Mouse (Mus musculus) sigmoid colon, adult 10 weeks (tissue): ENCODE measurements around the gene Kcnc1. TPM values are rescaled to one million over a fixed set of nuclear protein-coding genes. Genes with fewer than 3 reads are reported as not detected.

ENCODE experiments used
- polyA plus RNA-seq: library from polyadenylated mRNA; stranded (reverse); fragments of 350-450 nt; fragmentation: Illumina TruSeq; extraction: RNeasy Lipid Tissue Mini Kit (QIAGEN cat#74804); gene quantifications from one replicate; pipeline ENCODE4 v1.2.3, GENCODE M21; 2014; ENCODE audit warnings: low read depth, low replicate concordance

Kcnc1 gene
- not detected for polyA plus RNA-seq

DNA sequence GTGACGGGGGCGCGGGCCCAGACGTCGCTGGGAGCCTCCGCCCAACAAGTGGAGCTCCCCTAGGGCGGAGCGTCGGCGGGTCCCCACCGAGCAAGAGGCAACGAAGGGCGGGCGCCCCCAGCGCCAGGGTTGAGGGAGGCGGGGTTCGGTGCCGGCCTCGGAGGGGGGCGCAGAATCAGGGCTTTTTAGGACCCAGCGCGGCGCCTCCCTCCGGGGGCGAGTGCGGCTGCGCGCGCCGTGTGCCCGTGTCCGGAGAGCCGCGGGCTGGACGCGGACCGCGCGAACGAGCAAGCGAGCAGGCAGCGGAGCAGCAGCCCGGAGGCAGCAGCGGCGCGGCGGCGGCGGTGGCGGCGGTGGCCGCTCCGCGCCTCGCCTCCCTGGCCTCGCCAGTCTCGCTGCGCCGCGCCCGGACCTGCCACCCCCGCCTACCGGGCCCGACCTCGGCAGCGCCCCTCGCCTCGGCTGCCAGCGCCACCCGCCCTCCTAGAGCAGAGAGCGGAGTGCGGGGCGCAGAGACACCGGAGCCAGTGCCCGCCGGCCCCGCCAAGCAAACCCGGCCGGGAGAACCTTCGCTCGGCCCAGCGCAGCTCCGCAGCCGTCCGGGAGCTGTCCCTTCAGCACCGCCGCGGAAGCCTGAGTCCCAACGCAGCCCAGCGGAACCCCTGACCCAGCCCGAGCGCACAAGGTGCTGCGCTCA, at the start of gene Kcnc1:
TSS of gene Kcnc1 (plus strand) at position 267 of the 697 bp plus-strand sequence.

DNA sequence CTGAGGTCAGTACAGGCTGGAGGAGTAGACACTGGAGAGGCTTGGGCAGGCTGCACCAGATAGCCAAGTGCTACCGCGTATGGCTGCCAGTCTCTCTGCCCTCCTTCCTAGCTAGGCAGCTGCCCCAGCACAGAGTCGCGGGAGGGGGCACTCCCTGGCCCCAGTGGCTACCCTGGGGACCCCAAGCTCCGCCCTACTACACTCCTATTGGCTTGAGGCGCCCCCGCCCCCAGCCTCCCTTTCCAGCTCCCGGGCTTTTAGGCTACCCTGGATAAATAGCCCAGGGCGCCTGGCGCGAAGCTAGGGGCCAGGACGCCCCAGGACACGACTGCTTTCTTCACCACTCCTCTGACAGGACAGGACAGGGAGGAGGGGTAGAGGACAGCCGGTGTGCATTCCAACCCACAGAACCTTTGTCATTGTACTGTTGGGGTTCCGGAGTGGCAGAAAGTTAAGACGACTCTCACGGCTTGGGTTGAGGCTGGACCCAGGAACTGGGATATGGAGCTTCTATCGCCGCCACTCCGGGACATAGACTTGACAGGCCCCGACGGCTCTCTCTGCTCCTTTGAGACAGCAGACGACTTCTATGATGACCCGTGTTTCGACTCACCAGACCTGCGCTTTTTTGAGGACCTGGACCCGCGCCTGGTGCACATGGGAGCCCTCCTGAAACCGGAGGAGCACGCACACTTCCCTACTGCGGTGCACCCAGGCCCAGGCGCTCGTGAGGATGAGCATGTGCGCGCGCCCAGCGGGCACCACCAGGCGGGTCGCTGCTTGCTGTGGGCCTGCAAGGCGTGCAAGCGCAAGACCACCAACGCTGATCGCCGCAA, 19.9 kb upstream of the Kcnc1 start, which contains the start of gene Myod1:
TSS of gene Myod1 (plus strand) at position 303 of the 836 bp plus-strand sequence.

Other genes starting within 250 kb of the Kcnc1 start
- not detected for gene Abcc8, start 216.5 kb upstream of the Kcnc1 start, polyA plus RNA-seq
- gene Ush1c, start 158.0 kb upstream of the Kcnc1 start, polyA plus RNA-seq = 7.2 TPM
- gene Otog, start 155.5 kb upstream of the Kcnc1 start, polyA plus RNA-seq = not detected
- not detected for gene Myod1, start 20.0 kb upstream of the Kcnc1 start, polyA plus RNA-seq
- 1.9 TPM for gene Sergef, start 243.3 kb downstream of the Kcnc1 start, polyA plus RNA-seq